Mouse (Mus musculus) heart, postnatal 14 days (tissue): ENCODE measurements around the gene Heatr5a. TPM values are rescaled to one million over a fixed set of nuclear protein-coding genes. Genes with fewer than 3 reads are reported as not detected.

Source experiments
- DNase-seq, 2 experiments: peaks; one replicate each; pipeline ENCODE4 v3.0.0; 2021 to 2022
- intact Hi-C: fragments of 180-260 bp; cut with DNase I; formaldehyde crosslinking; loops from one replicate; pipeline ENCODE4 v1.15.1; 2025
- long read RNA-seq, 2 experiments: library from polyadenylated mRNA; stranded (forward); transcript quantifications; one replicate each; pipeline ENCODE4 v2.0.0; 2021
- total RNA-seq, 2 experiments: library from RNA; stranded (reverse); gene quantifications; 2 replicates each; pipeline ENCODE4 v1.2.3; 2021

Gene Heatr5a
- 10 to 100 TPM; 18.0 to 19.8 TPM for total RNA-seq
- long read RNA-seq, experiment 1, full-length matches to known transcripts: 2 of 9 reads
- long read RNA-seq, experiment 1, partial matches to known transcripts: 4 of 9 reads
- long read RNA-seq, experiment 1, other reads (novel, unspliced or antisense): 3 of 9 reads
- long read RNA-seq, experiment 2, partial matches to known transcripts: 0 of 2 reads
- long read RNA-seq, experiment 2, other reads (novel, unspliced or antisense): 2 of 2 reads

DNA sequence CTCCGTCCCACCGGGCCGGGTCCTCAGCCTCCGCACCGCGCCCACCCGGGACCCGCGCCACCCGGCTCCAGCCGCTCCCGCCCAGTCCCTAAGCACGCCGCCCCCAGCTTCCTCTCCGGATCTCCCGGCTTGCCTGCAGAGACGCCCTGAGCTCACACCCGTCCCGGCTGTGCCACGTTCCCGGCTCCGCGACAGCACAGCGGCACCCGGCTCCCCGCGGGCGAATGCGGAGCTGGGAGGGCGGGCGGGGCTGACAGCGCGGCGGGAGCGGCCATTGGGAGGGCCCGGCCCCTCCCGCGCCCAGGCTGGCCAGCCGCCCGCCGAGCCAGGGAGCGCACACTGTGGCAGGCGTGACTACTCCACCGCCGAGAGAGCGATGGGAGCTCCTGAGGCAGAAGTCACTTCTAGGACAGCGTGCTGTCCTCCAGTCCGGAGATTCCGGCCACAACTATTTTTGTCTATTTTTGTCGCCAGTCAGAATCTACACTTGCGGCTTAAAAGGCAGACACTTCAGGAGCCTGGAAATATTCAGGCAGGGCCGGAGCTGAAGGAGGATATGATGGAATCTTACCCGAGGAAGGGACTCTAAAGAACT, at the start of gene Heatr5a:
Gene Heatr5a, minus strand, starts transcription at position 252 of the 595 bp plus-strand sequence.
- intact Hi-C loops: loop anchor here (2.0 kb wide), 1 partner anchor 32 kb away; no protein-coding TSS in a partner anchor
- peak; percentile 96 to 97 for DNase-seq

DNA sequence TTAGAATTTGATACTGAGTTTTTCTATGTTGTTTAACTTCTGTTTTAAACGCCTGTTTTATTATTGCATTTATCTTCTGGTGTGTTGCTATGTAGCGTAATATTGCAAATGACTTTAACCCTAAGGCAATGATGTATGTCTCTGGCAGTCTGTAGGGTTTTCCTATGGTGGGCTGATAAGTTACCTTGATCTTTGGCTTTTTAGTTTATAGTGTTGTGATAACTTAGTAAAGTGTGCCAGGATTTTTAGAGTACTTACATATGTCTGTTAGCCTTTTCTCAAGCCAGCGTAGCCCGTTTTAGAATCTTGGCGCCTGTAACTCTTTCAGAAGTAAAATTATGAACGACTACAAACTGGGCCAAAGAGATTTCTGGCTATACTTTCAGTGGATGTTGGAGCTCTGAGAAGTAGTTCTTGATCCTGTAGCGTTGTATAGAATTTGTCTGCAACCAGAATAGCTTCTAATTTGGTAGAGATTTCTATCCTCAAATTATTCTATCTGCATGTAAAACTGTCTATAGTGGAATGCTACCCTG, 43.4 kb upstream of the Heatr5a start:
- no peak for DNase-seq
- intact Hi-C loops: loop anchor here (5.0 kb wide), 1 partner anchor 818 kb away; no protein-coding TSS in a partner anchor

DNA sequence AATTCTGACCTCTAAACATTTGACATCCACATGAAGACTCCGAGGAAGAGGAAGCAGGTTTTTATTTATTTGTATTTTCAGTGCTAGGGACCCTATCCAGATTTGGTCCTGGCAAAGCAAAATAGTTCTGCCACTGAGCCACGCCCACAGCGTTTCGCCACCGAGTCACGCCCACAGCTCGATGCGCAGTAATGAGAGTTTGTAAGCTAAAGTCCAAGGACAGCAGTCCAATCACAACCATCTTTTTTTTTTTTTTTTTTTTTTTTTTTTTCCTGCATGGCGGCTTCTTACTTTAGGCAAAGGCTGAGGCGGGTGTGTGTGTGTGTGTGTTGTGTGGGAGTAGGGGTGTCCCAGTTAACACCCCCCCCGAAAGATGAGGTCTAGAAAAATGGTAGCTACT, 42.9 kb upstream of the Heatr5a start:
- DNase-seq: no peak
- intact Hi-C loops: loop anchor here (5.0 kb wide), 1 partner anchor 818 kb away; no protein-coding TSS in a partner anchor

DNA sequence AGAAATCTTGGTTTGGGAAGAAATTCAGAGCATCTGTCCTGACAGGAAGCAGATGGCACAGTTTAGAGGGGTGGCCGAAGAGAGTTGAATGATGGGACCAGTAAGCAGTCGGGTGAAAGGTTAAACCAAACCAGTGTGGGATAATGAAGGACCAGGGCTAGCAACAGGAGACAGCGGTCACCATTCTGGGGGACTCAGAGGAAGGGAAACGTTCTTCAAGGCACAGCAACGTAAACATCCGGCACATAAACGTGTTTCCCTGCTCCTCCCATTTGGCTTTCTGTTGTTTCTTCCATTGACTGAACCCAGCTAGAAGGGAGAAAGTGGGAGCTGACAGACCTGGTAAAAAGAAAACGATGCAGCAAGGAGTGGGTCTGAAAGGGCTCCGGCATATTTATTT, 42.2 kb upstream of the Heatr5a start:
- DNase-seq: no peak
- intact Hi-C loops: loop anchor here (1.0 to 5.0 kb wide), 2 partner anchors 623 to 819 kb away; no protein-coding TSS in a partner anchor

DNA sequence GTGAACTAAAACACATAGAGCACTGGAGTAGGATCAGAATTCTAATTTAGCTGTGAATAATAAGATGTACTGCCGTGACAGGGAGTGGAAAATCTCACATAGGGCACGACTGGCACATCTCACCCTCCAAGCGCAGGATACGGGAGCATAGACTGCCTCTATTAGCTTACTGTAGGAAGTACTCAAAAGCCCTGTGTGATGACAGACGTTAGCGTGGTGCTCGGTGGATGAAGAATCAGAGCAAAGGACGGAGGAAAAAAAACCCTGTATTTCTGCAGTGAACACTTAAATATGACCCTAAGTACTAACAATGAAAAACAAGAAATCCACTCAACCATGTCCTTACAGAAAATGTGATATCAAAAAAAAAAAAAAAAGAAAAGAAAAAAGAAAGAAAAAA, 41.0 kb upstream of the Heatr5a start:
- no peak for DNase-seq
- intact Hi-C loops: loop anchor here (5.0 kb wide), 1 partner anchor 820 kb away; no protein-coding TSS in a partner anchor

DNA sequence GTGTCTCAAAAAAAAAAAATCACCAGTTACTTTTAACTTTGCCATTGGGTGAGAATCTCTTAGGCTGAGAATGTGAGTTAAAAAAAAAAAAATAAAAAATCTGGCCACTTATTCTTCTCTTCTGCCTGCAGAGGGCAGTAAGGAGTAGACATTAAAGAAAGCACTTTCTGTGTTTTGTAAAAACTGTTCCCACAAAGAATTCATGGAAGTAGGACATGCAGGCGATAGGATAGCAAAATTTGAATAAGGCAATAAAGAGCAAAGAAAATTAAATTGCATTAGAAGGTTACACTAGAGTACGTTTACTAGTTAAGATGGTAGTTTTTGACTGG, 39.5 kb upstream of the Heatr5a start:
- intact Hi-C loops: loop anchor here (5.0 kb wide), 1 partner anchor 822 kb away; no protein-coding TSS in a partner anchor
- peak in 1 of 2 experiments; percentile 26 for DNase-seq

DNA sequence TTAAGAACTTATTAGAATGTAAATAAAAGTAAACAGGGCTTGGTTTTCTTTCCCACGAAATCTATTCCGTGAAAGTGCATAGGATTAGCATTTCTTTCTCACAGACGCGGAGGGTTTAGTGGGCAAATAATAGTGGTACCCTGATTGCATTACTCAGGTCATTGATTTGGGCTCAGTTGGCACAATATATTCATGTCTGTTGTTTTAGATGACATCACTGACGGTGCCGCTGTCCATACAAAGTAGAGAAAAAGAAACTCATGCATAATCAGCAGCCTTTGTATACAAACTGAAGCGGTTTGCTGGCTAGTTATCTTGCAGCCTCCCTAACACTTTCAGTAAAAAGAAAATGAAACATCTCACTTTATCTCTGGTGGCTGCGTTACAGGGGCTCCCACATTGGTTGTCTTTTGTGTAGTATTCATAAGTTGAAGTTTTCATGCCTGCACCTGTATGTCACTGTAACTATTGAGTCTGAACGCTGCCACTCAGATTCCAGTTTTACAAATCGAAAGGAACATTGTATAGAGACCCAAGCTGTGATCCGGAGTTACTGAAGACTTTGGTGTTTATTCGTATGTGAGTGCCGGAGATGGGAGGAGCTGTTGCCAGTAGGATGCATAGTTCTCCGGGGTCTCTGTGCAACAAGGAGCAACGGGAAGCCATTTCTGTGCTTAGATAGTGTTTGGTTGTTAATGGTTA, 39.0 kb upstream of the Heatr5a start:
- DNase-seq: no peak
- intact Hi-C loops: loop anchor here (1.0 to 10.0 kb wide), 4 partner anchors 185 to 887 kb away; partner anchors contain the start of gene Hectd1

DNA sequence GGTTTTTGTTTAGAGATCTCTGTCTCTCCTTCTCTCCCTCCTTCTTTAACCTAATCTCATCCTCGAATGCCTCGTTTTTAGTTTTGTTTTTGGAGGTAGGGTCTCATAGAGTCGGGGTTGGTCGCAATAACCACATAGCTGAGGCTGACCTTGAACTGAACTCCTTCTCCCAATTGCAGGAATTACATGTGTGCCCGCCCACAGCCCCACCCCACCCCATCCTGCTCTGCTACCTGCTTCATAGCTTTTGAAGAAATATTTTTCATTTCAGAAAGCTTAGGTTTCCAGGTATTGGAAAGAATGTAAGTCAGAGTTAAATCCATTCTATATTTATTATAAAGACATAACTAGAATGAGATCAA, 35.5 kb upstream of the Heatr5a start:
- intact Hi-C loops: loop anchor here (5.0 to 10.0 kb wide), 2 partner anchors 182 to 891 kb away; partner anchors contain the start of gene Hectd1
- no peak for DNase-seq

DNA sequence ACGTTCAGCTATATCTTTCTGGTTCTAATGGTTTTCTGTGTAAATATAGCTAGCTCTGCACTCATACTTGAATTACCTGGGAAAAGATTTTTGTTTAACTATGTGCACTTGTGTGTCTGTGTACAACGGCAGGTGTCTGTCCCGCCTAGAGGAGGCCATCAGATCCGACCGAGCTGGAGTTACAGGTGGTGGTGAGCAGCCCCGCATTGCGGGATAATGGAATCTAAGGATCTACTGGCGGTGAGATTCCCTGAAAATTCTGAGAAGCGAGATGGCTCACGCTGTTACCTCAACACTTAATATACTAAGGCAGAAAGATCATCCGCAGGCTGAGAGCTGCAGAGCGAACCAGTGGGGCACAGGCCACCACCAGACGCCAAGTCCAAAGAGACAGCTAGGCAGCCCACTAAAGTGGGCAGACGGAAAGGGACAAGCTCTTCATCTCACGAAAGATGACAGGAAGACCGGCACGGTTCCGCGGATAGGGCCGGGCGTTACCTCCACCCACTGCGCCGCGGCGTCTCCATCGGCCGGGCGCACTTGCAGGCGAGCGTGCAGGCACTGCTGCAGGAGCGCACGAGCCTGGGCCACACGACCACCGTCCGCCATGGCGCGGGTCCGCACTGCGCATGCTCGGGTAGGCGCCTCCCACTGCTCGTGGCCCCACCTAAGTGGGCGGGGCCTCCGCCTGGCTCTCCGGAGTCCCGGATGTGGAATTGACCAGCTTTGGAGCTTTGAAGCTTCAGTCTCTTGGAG, 34.9 kb upstream of the Heatr5a start, which contains the start of gene Dtd2:
Gene Dtd2, minus strand, starts transcription at position 625 of the 756 bp plus-strand sequence.
- peak; percentile 96 to 98 for DNase-seq
- intact Hi-C loops: loop anchor here (5.0 to 10.0 kb wide), 2 partner anchors 181 to 891 kb away; partner anchors contain the start of gene Hectd1

DNA sequence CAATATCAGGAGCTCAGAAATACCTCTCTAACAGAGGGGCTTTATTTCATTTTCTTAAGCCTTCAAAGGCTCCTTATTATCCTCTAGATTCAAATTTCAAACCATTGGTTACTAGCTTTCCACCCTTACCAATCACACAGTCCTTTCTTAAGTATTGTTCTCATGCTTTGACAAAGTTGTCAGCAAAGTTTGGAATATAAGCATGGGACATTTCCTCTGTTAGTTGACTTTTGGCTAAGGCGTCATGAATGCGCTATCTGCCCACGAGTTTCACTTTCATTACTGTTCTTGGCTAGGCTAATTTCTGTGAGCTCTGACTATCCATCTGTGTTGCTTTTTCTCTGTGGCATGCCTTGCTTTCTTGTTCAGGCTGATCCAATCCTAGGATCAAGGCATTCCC, 31.6 kb upstream of the Heatr5a start:
- no peak for DNase-seq
- intact Hi-C loops: loop anchor here (2.0 to 10.0 kb wide), 2 partner anchors 32 to 178 kb away; partner anchors contain the start of genes Heatr5a and Hectd1

DNA sequence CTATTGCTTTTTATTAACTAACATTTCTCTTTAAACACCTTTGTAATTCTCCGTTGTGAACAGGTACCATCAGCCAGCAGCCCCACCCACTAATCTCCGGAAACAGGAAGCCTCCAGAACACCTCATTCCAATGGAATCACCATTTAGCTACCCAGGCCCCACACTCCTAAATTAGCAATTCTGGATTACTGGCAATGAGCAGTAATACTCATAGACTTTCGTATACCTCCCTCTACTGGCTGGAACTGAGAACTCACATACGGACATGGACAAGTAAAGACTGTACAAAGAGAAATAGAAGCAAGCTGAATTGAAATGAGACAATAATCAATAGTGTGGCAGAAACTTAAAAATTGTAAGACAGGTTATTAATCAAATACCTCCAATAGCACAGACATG, 30.4 kb upstream of the Heatr5a start:
- intact Hi-C loops: loop anchor here (10.0 kb wide), 1 partner anchor 177 kb away; the partner anchor contains the start of gene Hectd1
- DNase-seq: peak; percentile 41 to 77

DNA sequence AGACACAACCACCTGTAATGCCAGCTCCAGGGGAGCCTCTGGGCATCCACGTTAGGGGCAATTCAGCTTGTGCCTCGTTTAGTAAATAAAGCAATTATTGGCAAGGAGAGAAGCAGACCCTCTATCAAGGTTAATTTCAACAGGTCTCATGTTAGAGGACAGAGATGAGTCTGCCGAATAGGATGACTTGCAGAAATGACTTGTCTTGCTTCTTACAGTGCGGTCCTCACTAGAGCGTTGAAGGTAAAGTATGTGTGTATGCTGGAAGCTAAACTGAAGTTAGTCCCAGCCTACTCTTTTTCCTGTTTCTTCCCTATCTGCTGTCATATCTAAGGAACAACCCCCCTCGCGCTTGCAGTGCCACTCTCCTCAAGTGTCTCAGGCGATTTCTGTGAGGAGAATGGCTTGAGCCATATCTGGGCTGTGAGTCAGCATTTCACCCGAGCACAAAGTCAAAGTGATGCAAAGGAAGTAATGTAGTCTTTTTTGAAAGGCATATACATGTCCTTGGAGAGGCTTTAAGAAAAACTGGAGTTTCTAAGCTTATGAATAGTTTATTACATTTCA, 27.3 kb upstream of the Heatr5a start:
- intact Hi-C loops: loop anchor here (2.0 kb wide), 1 partner anchor 50 kb away; no protein-coding TSS in a partner anchor

DNA sequence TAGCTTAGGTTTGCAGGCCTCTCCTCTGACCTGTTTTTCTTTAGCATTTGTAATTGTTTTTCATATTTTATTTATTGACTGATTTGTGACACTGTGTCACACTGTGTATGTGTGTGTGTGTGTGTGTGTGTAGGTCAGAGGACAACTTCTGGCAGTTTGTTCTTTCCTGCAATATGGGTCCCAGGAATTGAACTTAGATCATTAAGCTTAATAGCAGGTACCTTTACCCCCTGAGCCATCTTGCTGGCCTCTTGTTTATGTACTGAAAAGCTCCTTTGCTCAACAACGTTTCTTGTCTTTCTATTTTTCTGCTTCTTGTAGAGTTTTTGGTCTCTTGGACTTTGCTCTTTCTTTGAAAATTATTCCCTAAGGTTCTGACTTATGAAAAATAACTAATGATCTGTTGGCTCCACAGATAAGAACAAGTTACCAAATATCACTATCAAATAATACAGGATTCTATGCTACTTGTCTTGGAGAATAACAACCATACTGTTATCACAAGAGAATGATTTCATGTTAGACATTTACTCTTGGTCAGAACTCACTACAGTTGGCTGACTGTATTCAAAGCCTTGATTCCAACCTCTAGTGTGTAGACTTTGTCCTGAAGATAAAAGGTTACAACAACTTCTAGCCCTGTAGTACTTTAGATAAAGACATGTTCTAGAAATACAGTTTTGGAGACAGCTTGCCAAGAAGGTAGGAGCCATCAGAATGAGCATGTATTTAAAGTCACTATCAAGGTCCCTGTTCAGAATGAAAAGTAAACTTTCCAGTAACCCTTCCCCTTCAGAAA, 24.8 kb upstream of the Heatr5a start:
- DNase-seq: no peak
- intact Hi-C loops: no loop called here

More for the DNA sequence above, 27.3 kb upstream of the Heatr5a start:
- no peak for DNase-seq

DNA sequence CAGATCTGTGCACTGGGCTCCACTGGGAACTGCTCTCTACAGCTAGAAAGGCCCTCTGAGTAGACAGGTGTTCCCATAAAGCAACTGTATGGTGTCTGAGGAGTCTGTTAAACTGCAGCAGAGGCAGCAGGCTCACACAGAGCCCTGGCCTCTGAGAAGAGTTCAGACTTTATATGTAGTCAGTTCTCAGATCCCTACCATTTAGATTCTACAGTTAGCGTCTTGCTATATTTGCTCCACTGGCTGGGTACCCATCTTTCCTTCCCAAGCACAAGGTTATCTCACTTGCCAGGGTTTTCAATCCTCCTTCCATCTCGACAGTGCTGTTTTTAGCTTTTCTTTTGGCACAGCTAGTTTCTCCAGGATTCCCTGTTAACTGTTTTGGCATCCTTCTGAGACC, 19.5 kb upstream of the Heatr5a start:
- intact Hi-C loops: no loop called here
- DNase-seq: no peak

DNA sequence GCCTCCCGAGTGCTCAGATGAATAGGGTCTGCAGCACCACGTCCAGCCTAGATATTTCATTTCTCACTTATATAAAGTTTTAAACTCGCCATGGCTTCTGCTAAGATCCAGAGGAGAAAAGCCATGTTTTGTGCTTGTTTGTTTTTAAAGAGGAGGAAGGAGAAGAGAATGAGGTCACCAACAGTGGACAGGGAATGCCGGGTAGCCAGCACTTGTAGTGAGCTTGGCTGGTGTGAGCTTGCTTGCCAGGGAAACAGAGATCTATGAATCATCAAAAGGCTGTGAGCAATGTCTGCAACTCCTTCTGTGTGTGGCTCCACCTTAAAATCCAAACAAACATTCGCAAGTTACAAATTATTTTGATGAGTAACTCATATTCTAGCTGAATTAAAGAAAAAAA, 17.4 kb upstream of the Heatr5a start:
- intact Hi-C loops: no loop called here
- no peak for DNase-seq

DNA sequence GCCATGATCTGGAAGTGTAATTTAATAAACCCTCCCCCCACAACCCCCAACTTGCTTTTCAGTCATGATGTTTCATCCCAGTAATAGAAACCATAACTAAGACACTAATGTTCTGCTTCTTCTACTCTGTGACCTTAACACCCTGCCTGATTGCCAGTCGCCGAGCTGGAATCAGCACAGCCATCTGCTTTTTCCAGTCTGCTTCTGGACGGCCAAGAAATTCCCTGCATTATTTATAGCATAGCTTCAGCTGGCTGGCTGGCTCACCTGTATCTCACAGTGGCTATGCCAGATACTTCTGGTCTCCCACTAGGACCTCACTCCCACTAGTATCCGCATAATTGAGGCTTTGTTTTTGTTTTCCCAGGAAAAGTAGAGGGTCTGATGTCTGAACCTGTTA, 14.7 kb upstream of the Heatr5a start:
- intact Hi-C loops: no loop called here
- peak in 1 of 2 experiments; percentile 15 for DNase-seq

DNA sequence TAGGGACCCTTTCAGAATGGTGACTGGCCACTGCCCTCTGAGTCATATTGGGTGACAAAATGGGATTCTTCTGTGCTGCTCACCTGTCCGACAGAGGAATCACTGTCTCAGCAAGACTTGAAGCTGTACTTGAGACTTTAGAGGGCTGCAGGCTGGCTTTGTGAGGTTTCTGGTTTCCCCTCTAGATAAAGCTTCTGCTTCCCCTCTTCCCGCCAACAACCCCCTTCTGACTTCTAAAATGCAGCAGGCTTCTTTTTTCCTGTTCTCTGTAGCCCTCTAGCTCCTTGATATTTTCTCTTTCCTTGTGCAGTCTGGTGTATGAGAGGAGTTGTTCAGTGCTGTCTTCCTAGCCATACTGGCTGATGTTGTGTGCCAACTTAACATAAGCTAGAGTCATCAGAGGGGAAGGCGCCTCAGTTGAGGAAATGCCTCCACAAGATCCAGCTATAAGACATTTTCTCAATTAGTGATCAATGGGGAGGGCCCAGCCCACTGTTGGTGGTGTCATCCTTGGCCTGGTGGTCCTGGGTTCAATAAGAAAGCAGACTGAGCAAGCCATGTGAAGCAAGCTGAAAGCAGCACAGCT, 14.1 kb upstream of the Heatr5a start:
- DNase-seq: no peak
- intact Hi-C loops: no loop called here

DNA sequence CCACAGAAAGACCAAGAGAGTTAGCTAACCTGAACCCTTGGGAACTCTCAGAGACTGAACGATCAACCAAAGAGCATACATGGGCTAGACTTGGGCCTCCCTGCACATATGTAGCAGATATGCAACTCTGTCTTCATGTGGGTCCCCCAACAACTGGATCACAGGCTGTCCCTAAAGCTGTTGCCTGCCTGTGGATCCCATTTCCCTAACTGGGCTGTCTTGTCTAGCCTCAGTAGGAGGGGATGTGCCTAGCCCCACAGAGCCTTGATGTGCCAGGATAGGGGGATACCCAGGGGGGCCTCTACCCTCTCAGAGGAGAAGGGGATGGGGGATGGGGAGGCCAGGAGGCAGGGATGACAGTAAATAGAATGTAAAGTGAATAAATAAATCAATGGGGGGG, 12.5 kb upstream of the Heatr5a start:
- intact Hi-C loops: no loop called here
- DNase-seq: no peak
